Mouse (Mus musculus) liver, embryonic 15.5 days (tissue): Measurements from ENCODE around the gene Mkln1. TPM values are rescaled to one million over a fixed set of nuclear protein-coding genes. Genes with fewer than 3 reads are reported as not detected.

Experiments
- ATAC-seq: fragments of 200-750 bp; cut with Nextera tagmentation; 2 replicates; pipeline ENCODE4 v1.8.0; 2017; ENCODE audit warnings: moderate number of reproducible peaks, mild to moderate bottlenecking, moderate library complexity; ENCODE audit not compliant: insufficient read depth
- H3K27ac ChIP-seq: fragments of 300-500 bp; sonication (generic); replicated peaks from 2 replicates; pipeline ENCODE4 v1.5.1; 2015; ENCODE audit warnings: mild to moderate bottlenecking, inconsistent platforms
- H3K27me3 ChIP-seq: fragments of 300-500 bp; sonication (generic); 2 replicates; pipeline ENCODE4 v1.6.1; 2015; ENCODE audit warnings: mild to moderate bottlenecking, inconsistent platforms
- H3K36me3 ChIP-seq: fragments of 300-500 bp; sonication (generic); replicated peaks from 2 replicates; pipeline ENCODE4 v1.6.1; 2015; ENCODE audit warnings: moderate library complexity, mild to moderate bottlenecking, inconsistent platforms
- H3K4me1 ChIP-seq: fragments of 300-500 bp; sonication (generic); replicated peaks from 2 replicates; pipeline ENCODE4 v1.6.1; 2015; ENCODE audit warnings: inconsistent platforms
- H3K4me2 ChIP-seq: fragments of 300-500 bp; sonication (generic); 2 replicates; pipeline ENCODE4 v1.6.1; 2015; ENCODE audit warnings: moderate library complexity, mild to moderate bottlenecking, inconsistent platforms
- H3K4me3 ChIP-seq: fragments of 300-500 bp; sonication (generic); replicated peaks from 2 replicates; pipeline ENCODE4 v1.5.1; 2015; ENCODE audit warnings: mild to moderate bottlenecking, inconsistent platforms
- H3K9ac ChIP-seq: fragments of 300-500 bp; sonication (generic); 2 replicates; pipeline ENCODE4 v1.6.1; 2015; ENCODE audit warnings: moderate library complexity, mild to moderate bottlenecking, inconsistent platforms
- H3K9me3 ChIP-seq: fragments of 300-500 bp; sonication (generic); replicated peaks from 2 replicates; pipeline ENCODE4 v1.6.1; 2016; ENCODE audit warnings: inconsistent platforms
- WGBS: fragments of 180-500 bp; shearing (Covaris S2); methylation state at CpG from one replicate; pipeline ENCODE4 v1.1.7; 2015; ENCODE audit warnings: mixed read lengths; ENCODE audit not compliant: insufficient replicate concordance; 5-methylcytosine and 5-hydroxymethylcytosine counted together
- polyA plus RNA-seq: library from polyadenylated mRNA; unstranded; fragments of >200 nt; fragmentation: Nextera tagmentation; extraction: Ambion mirVana; gene quantifications from 2 replicates; pipeline ENCODE4 v1.2.1, GENCODE M21; 2015

Gene Mkln1
- polyA plus RNA-seq, 1 experiment from 2014 or later = 133 TPM

DNA sequence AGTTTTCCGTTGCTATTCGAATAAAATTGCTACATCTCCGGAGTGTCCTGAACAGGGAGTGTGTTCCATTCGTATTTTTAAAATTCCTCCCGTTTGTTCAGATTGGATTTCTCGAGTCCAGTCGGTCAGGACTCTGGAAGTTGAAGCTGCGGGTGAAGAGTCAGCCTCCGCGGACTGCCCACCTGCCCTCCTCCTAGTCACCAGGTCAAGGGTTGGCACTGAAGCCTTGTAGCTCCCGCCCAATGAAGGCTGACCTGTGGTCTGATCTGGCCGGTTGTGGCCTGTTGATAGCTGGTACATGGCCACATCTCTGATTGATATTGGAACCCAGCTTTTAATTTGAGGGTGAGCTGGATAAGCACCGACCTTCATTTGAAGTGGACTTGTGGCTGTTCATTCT lies 1.0 kb downstream of the Mkln1 start:
- peak; percentile 22 for ATAC-seq
- peak overlapping the region; percentile 97 for H3K4me3 ChIP-seq
- peak overlapping the region; percentile 77 for H3K4me2 ChIP-seq

DNA sequence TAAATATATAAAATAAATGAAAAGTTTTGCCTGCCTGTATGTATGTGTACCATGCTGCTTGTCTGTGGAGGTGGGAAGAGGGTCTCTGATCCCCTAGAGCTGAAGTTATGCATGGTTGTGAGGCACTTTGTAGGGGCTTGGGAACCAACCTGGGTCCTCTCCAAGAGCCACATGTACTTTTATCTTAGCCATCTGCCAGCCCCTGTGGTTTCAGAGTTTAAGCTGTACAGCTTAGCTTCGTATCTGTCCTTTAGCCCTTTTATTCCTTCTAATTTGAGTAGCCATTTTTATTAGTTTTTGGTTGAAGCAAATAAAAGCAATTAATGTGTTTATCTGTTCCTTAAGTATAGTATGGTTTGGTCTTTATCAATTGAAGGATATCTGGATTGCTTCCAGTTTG lies 12.5 kb downstream of the Mkln1 start:
- no peak overlapping the region for H3K4me3 ChIP-seq
- H3K27ac ChIP-seq = no peak overlapping the region
- H3K36me3 ChIP-seq = no peaks in the 10 kb centered on the region
- no peak for ATAC-seq
- H3K9ac ChIP-seq = no peak overlapping the region
- H3K27me3 ChIP-seq = no peaks in the 10 kb centered on the region
- peaks cover 54% of the 10 kb centered on the region for H3K4me1 ChIP-seq
- WGBS = 17% methylated on average over 1 of the region's 1 CpGs
- no peaks in the 10 kb centered on the region for H3K9me3 ChIP-seq
- no peak overlapping the region for H3K4me2 ChIP-seq

More for the DNA sequence above, 1.0 kb downstream of the Mkln1 start:
- Histone ChIP-seq H3K4me1 (peaks cover 55% of the 10 kb centered on the region), H3K9me3 (no peaks in the 10 kb centered on the region), H3K36me3 (no peaks in the 10 kb centered on the region), H3K9ac (peak overlapping the region; percentile 99), H3K27ac (peak overlapping the region; percentile 93), H3K27me3 (no peaks in the 10 kb centered on the region)
- WGBS = under 1% methylated on average over 13 of the region's 13 CpGs

DNA sequence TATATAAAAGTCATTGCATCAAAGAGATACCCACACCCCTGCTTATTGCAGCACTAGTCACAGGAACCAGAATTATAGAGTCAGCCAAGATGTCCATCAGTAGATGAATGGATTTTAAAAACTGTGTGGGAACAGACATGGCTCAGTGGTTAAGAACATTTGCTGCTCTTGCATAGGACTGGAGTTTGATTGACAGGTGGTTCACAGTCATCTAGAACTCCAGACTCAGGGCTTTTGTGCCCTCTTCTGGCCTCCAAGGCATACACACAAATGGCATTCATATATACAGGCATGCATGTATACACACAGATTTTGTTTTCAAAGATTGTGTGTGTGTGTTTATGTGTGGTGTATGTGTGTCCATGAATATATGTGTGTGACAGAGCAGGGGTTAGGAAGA lies 14.0 kb downstream of the Mkln1 start:
- ATAC-seq = 0 out of 2 replicates have a peak, but pooled peaks have one; percentile 31
- Histone ChIP-seq H3K4me1 (peaks cover 45% of the 10 kb centered on the region), H3K9ac (no peak overlapping the region), H3K4me3 (no peak overlapping the region), H3K4me2 (no peak overlapping the region), H3K36me3 (no peaks in the 10 kb centered on the region), H3K9me3 (no peaks in the 10 kb centered on the region), H3K27ac (no peak overlapping the region), H3K27me3 (no peaks in the 10 kb centered on the region)

DNA sequence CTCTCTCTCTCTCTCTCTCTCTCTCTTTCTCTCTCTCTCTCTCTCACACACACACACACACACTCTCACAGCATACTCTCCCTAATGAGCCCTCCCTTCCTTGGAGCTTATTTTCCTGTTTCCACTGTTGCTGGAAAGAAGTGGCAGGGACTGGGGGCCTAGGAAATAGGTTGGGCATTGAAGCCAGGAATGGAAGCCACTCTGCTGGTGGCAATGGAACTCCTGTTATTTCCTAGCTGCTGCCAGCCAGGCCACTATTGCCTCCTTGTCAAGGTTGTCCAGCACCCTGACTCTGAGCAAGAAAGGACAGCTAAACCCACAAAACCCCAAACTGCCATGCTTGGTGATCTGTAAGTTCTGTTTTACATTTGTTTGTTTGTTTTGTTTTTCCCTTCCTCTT lies 15.0 kb downstream of the Mkln1 start:
- no peak overlapping the region for H3K27ac ChIP-seq
- ATAC-seq = no peak
- H3K36me3 ChIP-seq = no peaks in the 10 kb centered on the region
- no peak overlapping the region for H3K9ac ChIP-seq
- peaks cover 38% of the 10 kb centered on the region for H3K4me1 ChIP-seq
- H3K9me3 ChIP-seq = no peaks in the 10 kb centered on the region
- no peaks in the 10 kb centered on the region for H3K27me3 ChIP-seq
- H3K4me3 ChIP-seq = no peak overlapping the region
- H3K4me2 ChIP-seq = no peak overlapping the region

DNA sequence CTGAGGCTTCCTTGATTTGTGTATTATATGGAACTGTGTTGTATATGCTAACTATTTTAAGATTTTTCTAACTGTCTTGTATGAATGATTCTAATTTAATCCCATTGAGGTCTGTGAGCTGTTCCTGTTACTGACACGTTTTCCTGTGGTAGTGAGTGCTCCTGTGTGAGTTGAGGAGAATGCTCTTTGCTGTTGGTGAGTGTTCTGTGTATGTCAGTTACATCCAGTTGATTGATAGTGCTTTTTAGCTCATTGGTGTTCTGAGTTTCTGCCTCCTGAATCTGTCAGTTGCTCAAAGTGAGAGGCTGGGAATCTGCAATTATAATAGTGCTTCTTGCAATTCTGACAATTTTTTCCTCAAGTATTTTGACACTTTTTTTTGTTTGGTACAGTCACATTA lies 15.8 kb downstream of the Mkln1 start:
- ATAC-seq = no peak
- no peaks in the 10 kb centered on the region for H3K36me3 ChIP-seq
- no peak overlapping the region for H3K9ac ChIP-seq
- peaks cover 33% of the 10 kb centered on the region for H3K4me1 ChIP-seq
- no peaks in the 10 kb centered on the region for H3K9me3 ChIP-seq
- H3K27me3 ChIP-seq = no peaks in the 10 kb centered on the region
- H3K27ac ChIP-seq = no peak overlapping the region
- no peak overlapping the region for H3K4me2 ChIP-seq
- no peak overlapping the region for H3K4me3 ChIP-seq
- WGBS = 10% methylated on average over 1 of the region's 1 CpGs

GRCm38 (mm10) chr6:31425428-31425827 lies 26.9 kb downstream of the Mkln1 start:
- WGBS = 31% methylated on average over 3 of the region's 3 CpGs
- H3K4me2 ChIP-seq = no peak overlapping the region
- peak; percentile 51 for ATAC-seq
- no peaks in the 10 kb centered on the region for H3K9me3 ChIP-seq
- no peak overlapping the region for H3K4me3 ChIP-seq
- no peak overlapping the region for H3K27ac ChIP-seq
- peaks cover 35% of the 10 kb centered on the region for H3K36me3 ChIP-seq
- H3K9ac ChIP-seq = no peak overlapping the region
- no peaks in the 10 kb centered on the region for H3K27me3 ChIP-seq
- H3K4me1 ChIP-seq = peaks cover 11% of the 10 kb centered on the region

- no peak overlapping the region for H3K27ac ChIP-seq
- no peak overlapping the region for H3K4me2 ChIP-seq
- H3K4me3 ChIP-seq = no peak overlapping the region
- ATAC-seq = no peak
- no peak overlapping the region for H3K9ac ChIP-seq
- H3K36me3 ChIP-seq = peaks cover 34% of the 10 kb centered on the region
- H3K9me3 ChIP-seq = no peaks in the 10 kb centered on the region
- no peaks in the 10 kb centered on the region for H3K4me1 ChIP-seq
- H3K27me3 ChIP-seq = no peaks in the 10 kb centered on the region
- 46% methylated on average over 2 of the region's 2 CpGs for WGBS
Measured at GRCm38 (mm10) chr6:31437264-31437663, 38.7 kb downstream of the Mkln1 start.

- WGBS = 57% methylated on average over 1 of the region's 1 CpGs
- ATAC-seq = no peak
- peaks cover 13% of the 10 kb centered on the region for H3K4me1 ChIP-seq
Measured at GRCm38 (mm10) chr6:31445258-31445657, 46.7 kb downstream of the Mkln1 start.

GRCm38 (mm10) chr6:31453735-31454134 lies 55.2 kb downstream of the Mkln1 start:
- H3K9me3 ChIP-seq = no peaks in the 10 kb centered on the region

More at GRCm38 (mm10) chr6:31445258-31445657, 46.7 kb downstream of the Mkln1 start:
- H3K27ac ChIP-seq = no peak overlapping the region
- H3K4me2 ChIP-seq = no peak overlapping the region
- no peaks in the 10 kb centered on the region for H3K9me3 ChIP-seq
- no peaks in the 10 kb centered on the region for H3K27me3 ChIP-seq
- H3K9ac ChIP-seq = no peak overlapping the region
- H3K4me3 ChIP-seq = no peak overlapping the region
- peaks cover 33% of the 10 kb centered on the region for H3K36me3 ChIP-seq

DNA sequence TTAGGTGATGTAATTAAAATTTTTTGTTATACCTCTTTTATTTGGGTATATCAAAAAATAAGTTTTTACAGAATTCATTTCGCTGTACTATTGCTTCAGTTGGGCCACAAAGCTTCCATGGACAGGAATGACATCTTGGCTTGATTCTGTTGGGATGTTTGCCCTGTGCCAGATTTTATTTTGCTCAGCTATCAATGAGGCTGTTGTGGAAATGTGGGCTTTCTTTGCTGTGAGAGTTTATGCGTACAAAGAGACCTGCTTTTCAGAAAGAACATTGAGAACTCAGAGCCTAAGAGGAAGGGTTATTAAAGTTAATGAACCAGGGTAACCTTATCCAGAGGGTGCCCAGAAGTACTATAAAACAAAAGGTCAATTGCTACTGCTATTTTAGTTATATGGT lies 56.8 kb downstream of the Mkln1 start:
- H3K9me3 ChIP-seq = no peaks in the 10 kb centered on the region
- WGBS = 89% methylated on average over 2 of the region's 2 CpGs
- no peaks in the 10 kb centered on the region for H3K27me3 ChIP-seq
- no peak overlapping the region for H3K4me3 ChIP-seq
- no peak for ATAC-seq
- peaks cover 30% of the 10 kb centered on the region for H3K36me3 ChIP-seq
- no peaks in the 10 kb centered on the region for H3K4me1 ChIP-seq
- no peak overlapping the region for H3K27ac ChIP-seq
- H3K9ac ChIP-seq = no peak overlapping the region
- no peak overlapping the region for H3K4me2 ChIP-seq

More at GRCm38 (mm10) chr6:31453735-31454134, 55.2 kb downstream of the Mkln1 start:
- Histone ChIP-seq H3K4me1 (no peaks in the 10 kb centered on the region), H3K27ac (no peak overlapping the region), H3K4me3 (no peak overlapping the region), H3K9ac (no peak overlapping the region), H3K27me3 (no peaks in the 10 kb centered on the region), H3K36me3 (peaks cover 33% of the 10 kb centered on the region), H3K4me2 (no peak overlapping the region)
- no peak for ATAC-seq

- Histone ChIP-seq H3K9ac (no peak overlapping the region), H3K27me3 (no peaks in the 10 kb centered on the region), H3K36me3 (peaks cover 38% of the 10 kb centered on the region), H3K9me3 (no peaks in the 10 kb centered on the region), H3K4me3 (no peak overlapping the region), H3K4me1 (no peaks in the 10 kb centered on the region), H3K4me2 (no peak overlapping the region), H3K27ac (no peak overlapping the region)
- ATAC-seq = no peak
- 63% methylated on average over 1 of the region's 1 CpGs for WGBS
Measured at GRCm38 (mm10) chr6:31456988-31457387, 58.5 kb downstream of the Mkln1 start.

DNA sequence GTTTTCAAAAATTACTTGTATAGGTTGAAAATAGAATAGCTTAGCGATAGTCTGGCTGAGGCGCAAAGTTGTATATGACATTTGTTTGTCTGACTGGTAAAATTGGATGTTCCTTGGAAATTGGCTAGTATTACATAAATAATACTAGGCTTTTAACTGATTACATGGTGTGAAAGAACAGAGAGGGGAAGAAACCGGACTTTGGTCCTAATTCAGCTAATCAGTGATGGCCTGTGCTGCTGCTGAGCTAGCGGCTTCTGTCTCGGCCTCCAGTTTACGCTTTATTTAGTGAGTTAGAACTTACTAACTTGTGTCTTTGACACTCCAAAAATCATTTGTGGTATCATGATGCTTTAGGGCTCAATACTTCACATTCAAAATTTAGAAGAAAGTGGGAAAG lies 70.9 kb downstream of the Mkln1 start:
- Histone ChIP-seq H3K4me1 (no peaks in the 10 kb centered on the region), H3K4me3 (no peak overlapping the region), H3K9me3 (no peaks in the 10 kb centered on the region), H3K27ac (no peak overlapping the region), H3K4me2 (no peak overlapping the region), H3K9ac (no peak overlapping the region), H3K36me3 (peaks cover 39% of the 10 kb centered on the region), H3K27me3 (no peaks in the 10 kb centered on the region)
- no peak for ATAC-seq
- 87% methylated on average over 6 of the region's 6 CpGs for WGBS
